Mouse (Mus musculus) hindbrain, embryonic 12.5 days (tissue): ENCODE results near the gene Cenpu. TPM values are rescaled to one million over a fixed set of nuclear protein-coding genes. Genes with fewer than 3 reads are reported as not detected.

Source experiments
- polyA plus RNA-seq: library from polyadenylated mRNA; unstranded; fragments of >200 nt; fragmentation: Nextera tagmentation; extraction: Ambion mirVana; gene quantifications from 2 replicates; pipeline ENCODE4 v1.2.1, GENCODE M21; 2016

The Cenpu gene
- polyA plus RNA-seq, 1 experiment from 2014 or later = 16.2 TPM

Other genes starting within 250 kb of the Cenpu start
- gene Acsl1, start 81.0 kb upstream of the Cenpu start, polyA plus RNA-seq = 12.4 and 14.1 TPM in 2 replicates
- gene Primpol, start 65.2 kb downstream of the Cenpu start, polyA plus RNA-seq = 8.4 and 14.4 TPM in 2 replicates
- 168 and 188 TPM in 2 replicates for gene Casp3, start 65.3 kb downstream of the Cenpu start, polyA plus RNA-seq
- gene Irf2, start 187.7 kb downstream of the Cenpu start, polyA plus RNA-seq = 11.5 and 11.9 TPM in 2 replicates